Mouse (Mus musculus) kidney, adult 2 months (tissue): ENCODE measurements around the gene Arpp21.

Experiments used
- CTCF ChIP-seq: fragments of 200-500 bp; conservative IDR thresholded peaks from 2 replicates; pipeline ENCODE4 v1.5.1; 2011; ENCODE audit warnings: low read depth, mild to moderate bottlenecking, control low read depth, low read length, moderate library complexity, mixed read lengths; ENCODE audit not compliant: insufficient read depth, insufficient read length
- POLR2A ChIP-seq: fragments of 200-500 bp; IDR thresholded peaks from one replicate; pipeline ENCODE4 v1.6.1; 2011; ENCODE audit warnings: low read depth, low read length, control low read depth

DNA sequence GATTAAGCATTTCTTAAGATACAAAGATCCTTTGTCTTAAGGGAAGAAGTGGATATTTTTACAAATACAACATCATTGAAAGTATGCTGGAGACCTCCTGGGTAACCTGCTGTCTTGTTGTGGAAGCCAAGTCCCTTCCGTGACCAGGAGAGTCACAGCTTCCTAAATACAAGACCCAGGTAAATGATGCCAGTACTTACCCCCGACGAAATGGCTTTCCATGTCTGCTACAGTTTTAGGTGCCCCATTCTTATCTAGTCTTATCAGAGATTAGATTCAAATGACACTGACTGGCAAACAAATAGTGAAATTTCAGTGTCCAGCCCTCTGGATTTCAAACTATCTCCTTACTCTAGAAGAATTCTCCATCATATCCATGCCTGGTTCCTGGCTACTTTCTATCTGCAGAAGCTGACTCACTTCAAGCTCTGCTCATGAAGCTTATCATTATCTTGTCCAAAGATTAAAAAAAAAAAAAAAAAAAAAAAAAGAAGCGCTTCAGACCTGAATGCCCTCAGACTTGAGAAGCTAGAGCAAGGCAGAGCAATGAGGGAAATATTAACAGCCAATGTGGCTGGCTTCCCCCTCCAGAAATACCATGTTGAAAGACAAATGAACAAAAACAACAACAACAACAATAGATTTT, 4.9 kb downstream of the Arpp21 start:
- TF ChIP-seq CTCF (no peak), POLR2A (no peak)
